Mouse (Mus musculus): Measurements from ENCODE around the gene Timp1.

GRCm38 (mm10) chrX:20863161-20864101 lies 6.5 kb upstream of the Timp1 start:
- TF ChIP-seq CTCF (conservative IDR thresholded peaks at IDR 0.05; ENCODE audit: low read length) (no peak), NANOG (IDR thresholded peaks at IDR 0.05; ENCODE audit: borderline replicate concordance, low read length) (no peak)

All from E14TG2a.4 (cell line).